Mouse (Mus musculus) MEL (cell line): ENCODE data around the gene Spag9. TPM values are rescaled to one million over a fixed set of nuclear protein-coding genes. Genes with fewer than 3 reads are reported as not detected.

Source experiments
- DNase-seq: peaks from one replicate; pipeline ENCODE4 v3.0.0; 2011; ENCODE audit warnings: low read depth, low spot score
- H3K27ac ChIP-seq: 2 replicates; pipeline ENCODE4 v1.5.1; 2012; ENCODE audit warnings: low read depth, mild to moderate bottlenecking, control low read depth, low read length, moderate library complexity; ENCODE audit not compliant: control insufficient read depth
- H3K27me3 ChIP-seq, 2 experiments: fragments of 150-350 bp in 1 of 2; sonication (generic) in 1 of 2; 2 replicates each; pipeline ENCODE4 v1.6.1; 2012; ENCODE audit warnings: low read length in 2 of 2, mild to moderate bottlenecking in 2 of 2, improper control_type of control experiment in 1 of 2, moderate library complexity in 1 of 2; ENCODE audit not compliant: insufficient read depth in 2 of 2, control insufficient read depth in 1 of 2
- H3K36me3 ChIP-seq, 2 experiments: 2 replicates each; pipeline ENCODE4 v1.6.1; 2012 to 2014; ENCODE audit warnings: low read length in 2 of 2, improper control_type of control experiment in 1 of 2, inconsistent platforms in 1 of 2, mild to moderate bottlenecking in 1 of 2; ENCODE audit not compliant: insufficient read depth in 2 of 2, control insufficient read depth in 1 of 2
- H3K4me1 ChIP-seq, 2 experiments: fragments of 150-350 bp in 1 of 2; sonication (generic) in 1 of 2; 2 replicates each; pipeline ENCODE4 v1.6.1; 2012; ENCODE audit warnings: low read length in 2 of 2, improper control_type of control experiment in 1 of 2, mild to moderate bottlenecking in 1 of 2; ENCODE audit not compliant: insufficient read depth in 2 of 2, control insufficient read depth in 1 of 2
- H3K4me3 ChIP-seq, 2 experiments: fragments of 150-350 bp in 1 of 2; sonication (generic) in 1 of 2; 2 replicates each; pipeline ENCODE4 v1.5.1; 2012; ENCODE audit warnings: low read depth in 2 of 2, low read length in 2 of 2, mild to moderate bottlenecking in 2 of 2, moderate library complexity in 2 of 2, control low read depth in 1 of 2, improper control_type of control experiment in 1 of 2; ENCODE audit not compliant: control insufficient read depth in 1 of 2, insufficient read depth in 1 of 2
- H3K79me2 ChIP-seq: 2 replicates; pipeline ENCODE4 v1.6.1; 2012; ENCODE audit warnings: mild to moderate bottlenecking, low read length, moderate library complexity; ENCODE audit not compliant: control insufficient read depth, poor library complexity, insufficient read depth
- H3K9ac ChIP-seq: 2 replicates; pipeline ENCODE4 v1.6.1; 2012; ENCODE audit warnings: low read depth, mild to moderate bottlenecking, control low read depth, low read length, moderate library complexity; ENCODE audit not compliant: control insufficient read depth, poor library complexity, severe bottlenecking
- H3K9me3 ChIP-seq: fragments of 150-350 bp; sonication (generic); replicated peaks from 2 replicates; pipeline ENCODE4 v1.6.1; 2012; ENCODE audit warnings: mild to moderate bottlenecking, low read length, improper control_type of control experiment, moderate library complexity; ENCODE audit not compliant: insufficient read depth
- BHLHE40 ChIP-seq: IDR thresholded peaks from 2 replicates; pipeline ENCODE4 v1.6.1; 2012; ENCODE audit warnings: low read depth, mild to moderate bottlenecking, inconsistent platforms, low read length, improper control_type of control experiment, borderline replicate concordance
- CHD2 ChIP-seq: IDR thresholded peaks from 2 replicates; pipeline ENCODE4 v1.6.1; 2011; ENCODE audit warnings: low read length, improper control_type of control experiment
- E2F4 ChIP-seq: IDR thresholded peaks from 2 replicates; pipeline ENCODE4 v1.6.1; 2011; ENCODE audit warnings: low read depth, low read length, improper control_type of control experiment, borderline replicate concordance
- ELF1 ChIP-seq: IDR thresholded peaks from 2 replicates; pipeline ENCODE4 v1.6.1; 2014; ENCODE audit warnings: low read depth, mild to moderate bottlenecking, inconsistent platforms, low read length, improper control_type of control experiment, moderate library complexity
- EP300 ChIP-seq, 2 experiments: IDR thresholded peaks; 2 replicates each; pipeline ENCODE4 v1.6.1; 2011; ENCODE audit warnings: improper control_type of control experiment in 2 of 2, low read length in 2 of 2, low read depth in 1 of 2, mild to moderate bottlenecking in 1 of 2
- ETS1 ChIP-seq: IDR thresholded peaks from 2 replicates; pipeline ENCODE4 v1.6.1; 2012; ENCODE audit warnings: low read depth, mild to moderate bottlenecking, inconsistent platforms, low read length, improper control_type of control experiment, moderate library complexity
- GATA1 ChIP-seq: IDR thresholded peaks from 2 replicates; pipeline ENCODE4 v1.6.1; 2011; ENCODE audit warnings: low read depth, low read length, improper control_type of control experiment
- HCFC1 ChIP-seq: IDR thresholded peaks from 2 replicates; pipeline ENCODE4 v1.6.1; 2012; ENCODE audit warnings: low read depth, mild to moderate bottlenecking, inconsistent platforms, low read length, improper control_type of control experiment, moderate library complexity
- MAZ ChIP-seq: IDR thresholded peaks from 2 replicates; pipeline ENCODE4 v1.6.1; 2012; ENCODE audit warnings: low read depth, mild to moderate bottlenecking, inconsistent platforms, low read length, improper control_type of control experiment
- MEF2A ChIP-seq: IDR thresholded peaks from 2 replicates; pipeline ENCODE4 v1.6.1; 2014; ENCODE audit warnings: low read depth, mild to moderate bottlenecking, inconsistent platforms, low read length, improper control_type of control experiment; ENCODE audit not compliant: poor library complexity, insufficient replicate concordance, severe bottlenecking; ENCODE audit errors: extremely low read depth
- MXI1 ChIP-seq: IDR thresholded peaks from 2 replicates; pipeline ENCODE4 v1.6.1; 2011; ENCODE audit warnings: mild to moderate bottlenecking, low read depth, low read length, improper control_type of control experiment
- MYC ChIP-seq: IDR thresholded peaks from 2 replicates; pipeline ENCODE4 v1.6.1; 2011; ENCODE audit warnings: low read depth, mild to moderate bottlenecking, low read length, improper control_type of control experiment, moderate library complexity
- NRF1 ChIP-seq: IDR thresholded peaks from 2 replicates; pipeline ENCODE4 v1.6.1; 2014; ENCODE audit warnings: low read depth, mild to moderate bottlenecking, inconsistent platforms, low read length, improper control_type of control experiment, moderate library complexity; ENCODE audit not compliant: poor library complexity, insufficient read depth, severe bottlenecking
- POLR2A ChIP-seq, 2 experiments: IDR thresholded peaks; 2 replicates each; pipeline ENCODE4 v1.6.1; 2011 to 2012; ENCODE audit warnings: low read length in 2 of 2, mild to moderate bottlenecking in 2 of 2, control low read depth in 1 of 2, improper control_type of control experiment in 1 of 2, low read depth in 1 of 2, moderate library complexity in 1 of 2; ENCODE audit not compliant: control insufficient read depth in 1 of 2, insufficient read depth in 1 of 2, poor library complexity in 1 of 2
- POLR2AphosphoS5 ChIP-seq: IDR thresholded peaks from 2 replicates; pipeline ENCODE4 v1.6.1; 2012; ENCODE audit warnings: low read depth, borderline replicate concordance, mild to moderate bottlenecking, inconsistent platforms, low read length, moderate library complexity, mixed read lengths
- RCOR1 ChIP-seq: IDR thresholded peaks from 2 replicates; pipeline ENCODE4 v1.6.1; 2012; ENCODE audit warnings: low read depth, mild to moderate bottlenecking, inconsistent platforms, low read length, improper control_type of control experiment
- SIN3A ChIP-seq: IDR thresholded peaks from 2 replicates; pipeline ENCODE4 v1.6.1; 2012; ENCODE audit warnings: low read length, improper control_type of control experiment, inconsistent platforms
- TAL1 ChIP-seq: IDR thresholded peaks from 2 replicates; pipeline ENCODE4 v1.6.1; 2012; ENCODE audit warnings: mild to moderate bottlenecking, inconsistent platforms, low read length, moderate library complexity, mixed read lengths
- TBP ChIP-seq: IDR thresholded peaks from 2 replicates; pipeline ENCODE4 v1.8.0; 2011; ENCODE audit warnings: low read depth, low read length, improper control_type of control experiment
- USF1 ChIP-seq: IDR thresholded peaks from 2 replicates; pipeline ENCODE4 v1.6.1; 2014; ENCODE audit warnings: low read depth, mild to moderate bottlenecking, inconsistent platforms, low read length, improper control_type of control experiment, moderate library complexity
- ZC3H11A ChIP-seq: IDR thresholded peaks from 2 replicates; pipeline ENCODE4 v1.6.1; 2012; ENCODE audit warnings: low read depth, mild to moderate bottlenecking, inconsistent platforms, low read length, improper control_type of control experiment
- ZKSCAN1 ChIP-seq: IDR thresholded peaks from 2 replicates; pipeline ENCODE4 v1.6.1; 2012; ENCODE audit warnings: low read depth, mild to moderate bottlenecking, inconsistent platforms, low read length, improper control_type of control experiment, moderate library complexity
- ZMIZ1 ChIP-seq: IDR thresholded peaks from 2 replicates; pipeline ENCODE4 v1.6.1; 2012; ENCODE audit warnings: low read depth, mild to moderate bottlenecking, inconsistent platforms, low read length, improper control_type of control experiment, moderate library complexity
- polyA plus RNA-seq, 2 experiments: library from polyadenylated mRNA; stranded (reverse) in 1 of 2; unstranded in 1 of 2; fragments of >175 nt in 1 of 2; fragments of >200 nt in 1 of 2; gene quantifications; 2 replicates each; pipeline versions ENCODE4 v1.2.1 to v1.2.4; 2012; ENCODE audit warnings: low replicate concordance in 2 of 2, low read depth in 1 of 2; ENCODE audit not compliant: insufficient read length in 2 of 2, insufficient read depth in 1 of 2, missing spikeins in 1 of 2
- total RNA-seq: library from RNA; depleted of rRNA; stranded (reverse); fragments of 300-350 nt; gene quantifications from 2 replicates; pipeline ENCODE4 v1.2.3, GENCODE M21; 2012

Spag9 gene
- total and polyA plus RNA-seq, 3 experiments = 18.9 to 279 (median 20.6) TPM

- Histone ChIP-seq H3K27me3 (no peaks in the 10 kb centered on the region), H3K4me3 (no peak overlapping the region), H3K9ac (no peak overlapping the region), H3K36me3 (peaks cover 9 to 23% of the 10 kb centered on the region in 2 experiments), H3K27ac (no peak overlapping the region), H3K4me1 (peaks cover 0 to 28% of the 10 kb centered on the region in 2 experiments; a peak in 3 of 4 replicates), H3K9me3 (no peaks in the 10 kb centered on the region), H3K79me2 (peaks cover 26% of the 10 kb centered on the region)
- no peak for DNase-seq
- no peak for TF ChIP-seq EP300 (IDR thresholded peaks at IDR 0.05; ENCODE audit: low read depth in 1 of 2, low read length in 2 of 2)
- TF ChIP-seq MEF2A = no peak
- no peak for TF ChIP-seq SIN3A
- no peak for TF ChIP-seq ETS1
- no peak for TF ChIP-seq MYC
- no peak for TF ChIP-seq NRF1
- no peak for TF ChIP-seq ZC3H11A
- TF ChIP-seq POLR2A (IDR thresholded peaks at IDR 0.05; ENCODE audit: control insufficient read depth in 1 of 2, insufficient read depth in 1 of 2, low read depth in 1 of 2, low read length in 2 of 2, poor library complexity in 1 of 2) = no peak
- no peak for TF ChIP-seq BHLHE40
- TF ChIP-seq MXI1 = no peak
- no peak for TF ChIP-seq TBP
- no peak for TF ChIP-seq HCFC1
- no peak for TF ChIP-seq CHD2
- no peak for TF ChIP-seq ZKSCAN1
- no peak for TF ChIP-seq ELF1
- no peak for TF ChIP-seq POLR2AphosphoS5
- TF ChIP-seq ZMIZ1 = no peak
- no peak for TF ChIP-seq E2F4
- no peak for TF ChIP-seq TAL1
- TF ChIP-seq, all 39 proteins: peak for 0
Observed at GRCm38 (mm10) chr11:93952376-93952775, 43.5 kb upstream of the Spag9 start.

GRCm38 (mm10) chr11:93954738-93955255, 41.1 kb upstream of the Spag9 start:
- DNase-seq = peak; percentile 59
- Histone ChIP-seq H3K27ac (peak overlapping the region; percentile 83), H3K36me3 (peaks cover 13 to 23% of the 10 kb centered on the region in 2 experiments), H3K4me3 (peak overlapping the region; percentile 83 to 98), H3K27me3 (no peaks in the 10 kb centered on the region)
- TF ChIP-seq RCOR1 = peak; percentile 98
- no peak for TF ChIP-seq MAZ
- peak; percentile 63; the same call in 1 of the 2 replicates for TF ChIP-seq GATA1
- peak; percentile 43; the same call in 1 of the 2 replicates for TF ChIP-seq USF1
- no peak for TF ChIP-seq ZMIZ1
- TF ChIP-seq, all 39 proteins: peak for 3
- Histone ChIP-seq H3K79me2 (peaks cover 26% of the 10 kb centered on the region), H3K9me3 (no peaks in the 10 kb centered on the region), H3K9ac (peak overlapping the region; percentile 87), H3K4me1 (peaks cover 0 to 33% of the 10 kb centered on the region in 2 experiments; a peak in 3 of 4 replicates)
